Mouse (Mus musculus) kidney, adult 2 months (tissue): Measurements from ENCODE around the gene Ptprn2. TPM values are rescaled to one million over a fixed set of nuclear protein-coding genes. Genes with fewer than 3 reads are reported as not detected.
A peak's percentile ranks its signal among the peaks of the same experiment; 100 is the strongest.

ENCODE experiments used
- DNase-seq: peaks from one replicate; pipeline ENCODE4 v3.0.0; 2021
- H3K27ac ChIP-seq: fragments of 200-500 bp; 2 replicates; pipeline ENCODE4 v1.5.1; 2012; ENCODE audit warnings: low read depth, low read length, control low read depth, inconsistent platforms; ENCODE audit not compliant: insufficient read depth
- H3K27me3 ChIP-seq: fragments of 200-500 bp; replicated peaks from 2 replicates; pipeline ENCODE4 v1.6.1; 2012; ENCODE audit warnings: mild to moderate bottlenecking, moderate library complexity, low read length, inconsistent platforms; ENCODE audit not compliant: control insufficient read depth, insufficient read depth
- H3K36me3 ChIP-seq: fragments of 200-500 bp; 2 replicates; pipeline ENCODE4 v1.6.1; 2012; ENCODE audit warnings: mild to moderate bottlenecking, moderate library complexity, low read length, inconsistent platforms; ENCODE audit not compliant: control insufficient read depth, insufficient read depth
- H3K4me1 ChIP-seq: fragments of 200-500 bp; 2 replicates; pipeline ENCODE4 v1.6.1; 2011; ENCODE audit warnings: low read length; ENCODE audit not compliant: control insufficient read depth, insufficient read depth
- H3K4me3 ChIP-seq: fragments of 200-500 bp; 2 replicates; pipeline ENCODE4 v1.5.1; 2011; ENCODE audit warnings: mild to moderate bottlenecking, low read depth, low read length, control low read depth; ENCODE audit not compliant: insufficient read depth
- CTCF ChIP-seq: fragments of 200-500 bp; conservative IDR thresholded peaks from 2 replicates; pipeline ENCODE4 v1.5.1; 2011; ENCODE audit warnings: low read depth, mild to moderate bottlenecking, control low read depth, low read length, moderate library complexity, mixed read lengths; ENCODE audit not compliant: insufficient read depth, insufficient read length
- POLR2A ChIP-seq: fragments of 200-500 bp; IDR thresholded peaks from one replicate; pipeline ENCODE4 v1.6.1; 2011; ENCODE audit warnings: low read depth, low read length, control low read depth
- whole genome bisulfite sequencing: fragments of 180-500 bp; shearing (Covaris S2); methylation state at CpG from one replicate; pipeline ENCODE4 v1.1.7; 2018; 5-methylcytosine and 5-hydroxymethylcytosine counted together
- polyA plus RNA-seq: library from polyadenylated mRNA; depleted of rRNA; stranded (reverse); fragments of >200 nt; gene quantifications from 2 replicates; pipeline ENCODE4 v1.2.3, GENCODE M21; 2012; rRNA removed

Gene Ptprn2
- 0.77 and 0.91 TPM in 2 replicates for polyA plus RNA-seq

- no peaks in the 10 kb centered on the region for H3K27me3 ChIP-seq
- under 1% methylated on average over 83 of the region's 86 CpGs for WGBS
- H3K27ac ChIP-seq, result no peak within 1 kb of the TSS
- peak within 1 kb of the TSS; percentile 39 for H3K4me3 ChIP-seq
- H3K36me3 ChIP-seq, result no peaks in the 10 kb centered on the region
- H3K4me1 ChIP-seq, result peaks cover 4% of the 10 kb centered on the region; the same call in 1 of the 2 replicates
- peak; percentile 56 for DNase-seq
- TF ChIP-seq CTCF, result no peak
- TF ChIP-seq POLR2A, result no peak
Observed at GRCm38 (mm10) chr12:116485591-116486403, at the start of gene Ptprn2. Gene Ptprn2, plus strand, starts transcription at chr12:116485720.

GRCm38 (mm10) chr12:116436125-116436524 is 49.4 kb upstream of the Ptprn2 start:
- Histone ChIP-seq H3K4me3 (no peak overlapping the region), H3K27me3 (no peaks in the 10 kb centered on the region), H3K36me3 (no peaks in the 10 kb centered on the region), H3K27ac (no peak overlapping the region), H3K4me1 (peaks cover 12% of the 10 kb centered on the region; the same call in 1 of the 2 replicates)
- 94% methylated on average over 3 of the region's 3 CpGs for WGBS
- no peak for DNase-seq
- no peak for TF ChIP-seq POLR2A
- TF ChIP-seq CTCF, result no peak

- H3K36me3 ChIP-seq, result no peaks in the 10 kb centered on the region
- 33% methylated on average over 5 of the region's 5 CpGs for WGBS
- peak; percentile 85 for DNase-seq
- peak overlapping the region; percentile 12; the same call in 1 of the 2 replicates for H3K27ac ChIP-seq
- no peak overlapping the region for H3K4me3 ChIP-seq
- peaks cover 12% of the 10 kb centered on the region; the same call in 1 of the 2 replicates for H3K4me1 ChIP-seq
- H3K27me3 ChIP-seq, result no peaks in the 10 kb centered on the region
- no peak for TF ChIP-seq POLR2A
- no peak for TF ChIP-seq CTCF
Observed at GRCm38 (mm10) chr12:116438591-116438990, 46.9 kb upstream of the Ptprn2 start.

- Histone ChIP-seq H3K27ac (no peak overlapping the region), H3K4me1 (peaks cover 12% of the 10 kb centered on the region; the same call in 1 of the 2 replicates), H3K4me3 (no peak overlapping the region), H3K27me3 (no peaks in the 10 kb centered on the region), H3K36me3 (no peaks in the 10 kb centered on the region)
- no peak for DNase-seq
- 68% methylated on average over 3 of the region's 3 CpGs for WGBS
- TF ChIP-seq CTCF (no peak), POLR2A (no peak)
Observed at GRCm38 (mm10) chr12:116442184-116442583, 43.3 kb upstream of the Ptprn2 start.

- peak; percentile 76 for DNase-seq
Observed at GRCm38 (mm10) chr12:116449536-116449935, 36.0 kb upstream of the Ptprn2 start.

GRCm38 (mm10) chr12:116460379-116461065 is 25.0 kb upstream of the Ptprn2 start:
- Histone ChIP-seq H3K36me3 (no peaks in the 10 kb centered on the region), H3K27me3 (no peaks in the 10 kb centered on the region), H3K4me3 (no peak overlapping the region), H3K27ac (no peak overlapping the region), H3K4me1 (no peaks in the 10 kb centered on the region)
- no peak for TF ChIP-seq POLR2A
- TF ChIP-seq CTCF, result no peak
- no peak for DNase-seq
- 93% methylated on average over 6 of the region's 6 CpGs for WGBS

More at GRCm38 (mm10) chr12:116449536-116449935, 36.0 kb upstream of the Ptprn2 start:
- H3K36me3 ChIP-seq, result no peaks in the 10 kb centered on the region
- TF ChIP-seq POLR2A (no peak), CTCF (no peak)
- no peaks in the 10 kb centered on the region for H3K27me3 ChIP-seq
- 89% methylated on average over 2 of the region's 2 CpGs for WGBS
- no peak overlapping the region for H3K27ac ChIP-seq
- no peaks in the 10 kb centered on the region for H3K4me1 ChIP-seq
- no peak overlapping the region for H3K4me3 ChIP-seq

- WGBS, result 90% methylated on average over 5 of the region's 5 CpGs
- TF ChIP-seq POLR2A, result no peak
- TF ChIP-seq CTCF, result no peak
- Histone ChIP-seq H3K4me3 (no peak overlapping the region), H3K4me1 (no peaks in the 10 kb centered on the region), H3K27ac (no peak overlapping the region), H3K27me3 (no peaks in the 10 kb centered on the region), H3K36me3 (no peaks in the 10 kb centered on the region)
- no peak for DNase-seq
Observed at GRCm38 (mm10) chr12:116467030-116467429, 18.5 kb upstream of the Ptprn2 start.
